Mouse (Mus musculus) megakaryocyte, embryonic 14.5 days (primary cell): ENCODE results near the gene Shisa3.

Source experiments
- FLI1 ChIP-seq: IDR thresholded peaks from 2 replicates; pipeline ENCODE4 v1.6.1; 2012; ENCODE audit warnings: low read length, inconsistent platforms, mixed read lengths
- GATA1 ChIP-seq: IDR thresholded peaks from 3 replicates; pipeline ENCODE4 v1.6.1; 2012; ENCODE audit warnings: mixed read lengths, low read length, inconsistent platforms, borderline replicate concordance

GRCm38 (mm10) chr5:67633831-67634268 lies 26.2 kb downstream of the Shisa3 start:
- TF ChIP-seq GATA1 (no peak), FLI1 (no peak)
